Mouse (Mus musculus) liver, embryonic 16.5 days (tissue): ENCODE results near the gene Mink1. TPM values are rescaled to one million over a fixed set of nuclear protein-coding genes. Genes with fewer than 3 reads are reported as not detected.
"Not testable (repeated sequence)": the region's sequence is repeated elsewhere in the genome, so short reads cannot be mapped to it uniquely, and the experiment has no call there.

ENCODE experiments used
- ATAC-seq: fragments of 200-750 bp; cut with Nextera tagmentation; 2 replicates; pipeline ENCODE4 v1.8.0; 2017; ENCODE audit warnings: low read depth, mild to moderate bottlenecking, moderate number of reproducible peaks, moderate library complexity
- H3K27ac ChIP-seq: fragments of 300-500 bp; sonication (generic); 2 replicates; pipeline ENCODE4 v1.5.1; 2014; ENCODE audit warnings: mild to moderate bottlenecking, low read length
- H3K27me3 ChIP-seq: fragments of 300-500 bp; sonication (generic); 2 replicates; pipeline ENCODE4 v1.6.1; 2014; ENCODE audit warnings: low read depth, low read length, mixed read lengths; ENCODE audit not compliant: control insufficient read depth, insufficient read depth
- H3K36me3 ChIP-seq: fragments of 300-500 bp; sonication (generic); 2 replicates; pipeline ENCODE4 v1.6.1; 2014; ENCODE audit warnings: mild to moderate bottlenecking; ENCODE audit not compliant: control insufficient read depth, insufficient read depth
- H3K4me1 ChIP-seq: fragments of 300-500 bp; sonication (generic); 2 replicates; pipeline ENCODE4 v1.6.1; 2014; ENCODE audit warnings: low read depth, low read length, mixed read lengths; ENCODE audit not compliant: control insufficient read depth
- H3K4me2 ChIP-seq: fragments of 300-500 bp; sonication (generic); 2 replicates; pipeline ENCODE4 v1.6.1; 2014; ENCODE audit warnings: low read depth, low read length, mixed read lengths
- H3K4me3 ChIP-seq: fragments of 300-500 bp; sonication (generic); 2 replicates; pipeline ENCODE4 v1.5.1; 2014; ENCODE audit warnings: low read depth, mild to moderate bottlenecking, low read length
- H3K9ac ChIP-seq: fragments of 300-500 bp; sonication (generic); 2 replicates; pipeline ENCODE4 v1.6.1; 2014; ENCODE audit warnings: low read depth, low read length
- H3K9me3 ChIP-seq: fragments of 300-500 bp; sonication (generic); replicated peaks from 2 replicates; pipeline ENCODE4 v1.6.1; 2016; ENCODE audit warnings: low read length; ENCODE audit not compliant: control insufficient read depth
- WGBS: fragments of 180-500 bp; shearing (Covaris S2); extraction: QIAGEN DNeasy Blood & Tissue Kit; methylation state at CpG from one replicate; pipeline ENCODE4 v1.1.7; 2014; ENCODE audit not compliant: insufficient replicate concordance; 5-methylcytosine and 5-hydroxymethylcytosine counted together
- polyA plus RNA-seq: library from polyadenylated mRNA; unstranded; fragments of >200 nt; fragmentation: Nextera tagmentation; extraction: Ambion mirVana; gene quantifications from 2 replicates; pipeline ENCODE4 v1.2.1, GENCODE M21; 2015

The Mink1 gene
- polyA plus RNA-seq, 1 experiment from 2014 or later: 6.0 TPM

- Histone ChIP-seq H3K4me3 (peak overlapping the region; percentile 85), H3K4me1 (peaks cover 9% of the 10 kb centered on the region), H3K9ac (peak overlapping the region; percentile 33; the same call in 1 of the 2 replicates), H3K36me3 (peaks cover 10% of the 10 kb centered on the region), H3K9me3 (no peaks in the 10 kb centered on the region), H3K27me3 (peaks cover 7% of the 10 kb centered on the region), H3K4me2 (peak overlapping the region; percentile 82), H3K27ac (peak overlapping the region; percentile 41; the same call in 1 of the 2 replicates)
- 3% methylated on average over 8 of the region's 8 CpGs for WGBS
- ATAC-seq: peak; percentile 57
Measured at GRCm38 (mm10) chr11:70524782-70525181, 37.9 kb upstream of the Mink1 start.

GRCm38 (mm10) chr11:70525184-70525678, 37.5 kb upstream of the Mink1 start, which contains the start of gene Psmb6:
TSS of gene Psmb6 (plus strand) at chr11:70525367.
- Histone ChIP-seq H3K9ac (peak within 1 kb of the TSS; percentile 80), H3K4me2 (peak within 1 kb of the TSS; percentile 82), H3K4me3 (peak within 1 kb of the TSS; percentile 85), H3K9me3 (no peaks in the 10 kb centered on the region), H3K27ac (peak within 1 kb of the TSS; percentile 53), H3K4me1 (peaks cover 9% of the 10 kb centered on the region), H3K36me3 (peaks cover 10% of the 10 kb centered on the region), H3K27me3 (peaks cover 3% of the 10 kb centered on the region)
- ATAC-seq: peak; percentile 95
- 0% methylated on average over 25 of the region's 26 CpGs for WGBS

- Histone ChIP-seq H3K36me3 (peaks cover 10% of the 10 kb centered on the region), H3K4me1 (peaks cover 9% of the 10 kb centered on the region), H3K4me2 (peak overlapping the region; percentile 82), H3K4me3 (peak overlapping the region; percentile 85), H3K9ac (peak overlapping the region; percentile 80), H3K27me3 (no peaks in the 10 kb centered on the region), H3K9me3 (no peaks in the 10 kb centered on the region), H3K27ac (peak overlapping the region; percentile 53; the same call in 1 of the 2 replicates)
- ATAC-seq: 0 out of 2 replicates have a peak, but pooled peaks have one; percentile 12
- WGBS: under 1% methylated on average over 12 of the region's 12 CpGs
Measured at GRCm38 (mm10) chr11:70525726-70526125, 37.0 kb upstream of the Mink1 start.

- H3K4me1 ChIP-seq: peaks cover 9% of the 10 kb centered on the region
- WGBS: 82% methylated on average over 12 of the region's 12 CpGs
- no peak overlapping the region for H3K27ac ChIP-seq
- peaks cover 10% of the 10 kb centered on the region for H3K36me3 ChIP-seq
- no peak for ATAC-seq
- no peaks in the 10 kb centered on the region for H3K9me3 ChIP-seq
- peak overlapping the region; percentile 85 for H3K4me3 ChIP-seq
- peak overlapping the region; percentile 82 for H3K4me2 ChIP-seq
- no peak overlapping the region for H3K9ac ChIP-seq
- H3K27me3 ChIP-seq: no peaks in the 10 kb centered on the region
Measured at GRCm38 (mm10) chr11:70526211-70526610, 36.5 kb upstream of the Mink1 start.

- H3K4me1 ChIP-seq: peaks cover 9% of the 10 kb centered on the region
- no peaks in the 10 kb centered on the region for H3K27me3 ChIP-seq
- H3K27ac ChIP-seq: no peak overlapping the region
- H3K36me3 ChIP-seq: peaks cover 10% of the 10 kb centered on the region
- WGBS: 67% methylated on average over 7 of the region's 7 CpGs
- H3K9ac ChIP-seq: no peak overlapping the region
- no peak overlapping the region for H3K4me2 ChIP-seq
- no peak for ATAC-seq
- no peaks in the 10 kb centered on the region for H3K9me3 ChIP-seq
- no peak overlapping the region for H3K4me3 ChIP-seq
Measured at GRCm38 (mm10) chr11:70528610-70529009, 34.1 kb upstream of the Mink1 start.

- ATAC-seq, H3K9me3 ChIP-seq, H3K9ac ChIP-seq, H3K4me1 ChIP-seq, H3K4me3 ChIP-seq, H3K4me2 ChIP-seq, H3K27me3 ChIP-seq, H3K27ac ChIP-seq: not testable (repeated sequence)
- WGBS: 59% methylated on average over 2 of the region's 2 CpGs
- H3K36me3 ChIP-seq: peaks cover 10% of the 10 kb centered on the region
Measured at GRCm38 (mm10) chr11:70531065-70531464, 31.6 kb upstream of the Mink1 start.

- no peak for ATAC-seq
- H3K27ac ChIP-seq: no peak within 1 kb of the TSS
- 72% methylated on average over 6 of the region's 6 CpGs for WGBS
Measured at GRCm38 (mm10) chr11:70532839-70533238, 29.8 kb upstream of the Mink1 start, which contains the start of gene Gm40193. TSS of gene Gm40193 (minus strand) at chr11:70532939.

GRCm38 (mm10) chr11:70539423-70539822, 23.3 kb upstream of the Mink1 start:
- Histone ChIP-seq H3K9me3 (no peaks in the 10 kb centered on the region), H3K36me3 (no peaks in the 10 kb centered on the region), H3K27me3 (peaks cover 34% of the 10 kb centered on the region), H3K9ac (peak overlapping the region; percentile 38), H3K4me2 (peak overlapping the region; percentile 61), H3K27ac (no peak overlapping the region; the same call in 1 of the 2 replicates), H3K4me3 (peak overlapping the region; percentile 55), H3K4me1 (peaks cover 3% of the 10 kb centered on the region; the same call in 1 of the 2 replicates)
- no peak for ATAC-seq
- 17% methylated on average over 9 of the region's 9 CpGs for WGBS

More at GRCm38 (mm10) chr11:70532839-70533238, 29.8 kb upstream of the Mink1 start, which contains the start of gene Gm40193:
- Histone ChIP-seq H3K9ac (no peak within 1 kb of the TSS), H3K27me3 (no peaks in the 10 kb centered on the region), H3K36me3 (no peaks in the 10 kb centered on the region; the same call in 1 of the 2 replicates), H3K4me2 (no peak within 1 kb of the TSS), H3K9me3 (no peaks in the 10 kb centered on the region), H3K4me1 (no peaks in the 10 kb centered on the region), H3K4me3 (no peak within 1 kb of the TSS)

- Histone ChIP-seq H3K36me3 (no peaks in the 10 kb centered on the region), H3K27ac (no peak within 1 kb of the TSS; the same call in 1 of the 2 replicates), H3K9me3 (no peaks in the 10 kb centered on the region), H3K27me3 (peaks cover 34% of the 10 kb centered on the region), H3K4me1 (peaks cover 3% of the 10 kb centered on the region; the same call in 1 of the 2 replicates), H3K4me3 (peak within 1 kb of the TSS; percentile 55), H3K9ac (peak within 1 kb of the TSS; percentile 38), H3K4me2 (peak within 1 kb of the TSS; percentile 61)
- WGBS: 1% methylated on average over 65 of the region's 65 CpGs
- ATAC-seq: peak; percentile 97
Measured at GRCm38 (mm10) chr11:70539877-70540587, 22.6 kb upstream of the Mink1 start, which contains the start of gene Pld2. TSS of gene Pld2 (plus strand) at chr11:70540064.
